Mouse (Mus musculus) heart, embryonic 14.5 days (tissue): ENCODE results near the gene Iqschfp. TPM values are rescaled to one million over a fixed set of nuclear protein-coding genes. Genes with fewer than 3 reads are reported as not detected.

Experiments used
- ATAC-seq: fragments of 200-750 bp; cut with Nextera tagmentation; 2 replicates; pipeline ENCODE4 v1.8.0; 2017; ENCODE audit warnings: low read depth, moderate TSS enrichment; ENCODE audit not compliant: insufficient number of reproducible peaks, insufficient read depth, low FRiP score
- H3K27ac ChIP-seq, 2 experiments: fragments of 200-500 bp in 1 of 2; fragments of 300-500 bp in 1 of 2; sonication (generic) in 1 of 2; replicated peaks in 1 of 2; 2 replicates each; pipeline ENCODE4 v1.5.1; 2012 to 2014; ENCODE audit warnings: low read depth in 2 of 2, low read length in 2 of 2, control low read depth in 1 of 2, mild to moderate bottlenecking in 1 of 2, mixed read lengths in 1 of 2; ENCODE audit not compliant: control insufficient read depth in 1 of 2, insufficient read depth in 1 of 2
- H3K27me3 ChIP-seq: fragments of 300-500 bp; sonication (generic); 2 replicates; pipeline ENCODE4 v1.6.1; 2014; ENCODE audit warnings: mild to moderate bottlenecking, low read length, control low read depth; ENCODE audit not compliant: control insufficient read depth, insufficient read depth
- H3K36me3 ChIP-seq: fragments of 300-500 bp; sonication (generic); 2 replicates; pipeline ENCODE4 v1.6.1; 2014; ENCODE audit warnings: mild to moderate bottlenecking, control low read depth, low read length, mixed read lengths; ENCODE audit not compliant: control insufficient read depth, insufficient read depth
- H3K4me1 ChIP-seq, 2 experiments: fragments of 200-500 bp in 1 of 2; fragments of 300-500 bp in 1 of 2; sonication (generic) in 1 of 2; 2 replicates each; pipeline ENCODE4 v1.6.1; 2012 to 2014; ENCODE audit warnings: low read length in 2 of 2, control low read depth in 1 of 2, mixed read lengths in 1 of 2; ENCODE audit not compliant: control insufficient read depth in 2 of 2, insufficient read depth in 2 of 2
- H3K4me2 ChIP-seq: fragments of 300-500 bp; sonication (generic); 2 replicates; pipeline ENCODE4 v1.6.1; 2014; ENCODE audit warnings: mild to moderate bottlenecking, low read length
- H3K4me3 ChIP-seq, 2 experiments: fragments of 200-500 bp in 1 of 2; fragments of 300-500 bp in 1 of 2; sonication (generic) in 1 of 2; 2 replicates each; pipeline ENCODE4 v1.5.1; 2012 to 2014; ENCODE audit warnings: low read length in 2 of 2, mild to moderate bottlenecking in 2 of 2, control low read depth in 1 of 2, low read depth in 1 of 2, moderate library complexity in 1 of 2; ENCODE audit not compliant: control insufficient read depth in 1 of 2, insufficient read depth in 1 of 2
- H3K9ac ChIP-seq: fragments of 300-500 bp; sonication (generic); 2 replicates; pipeline ENCODE4 v1.6.1; 2014; ENCODE audit warnings: mild to moderate bottlenecking, low read length
- H3K9me3 ChIP-seq: fragments of 300-500 bp; sonication (generic); 2 replicates; pipeline ENCODE4 v1.6.1; 2016; ENCODE audit warnings: low read length, control low read depth; ENCODE audit not compliant: control insufficient read depth
- whole genome bisulfite sequencing: fragments of 180-500 bp; shearing (Covaris S2); extraction: QIAGEN DNeasy Blood & Tissue Kit; methylation state at CpG from one replicate; pipeline ENCODE4 v1.1.7; 2014; 5-methylcytosine and 5-hydroxymethylcytosine counted together
- polyA plus RNA-seq: library from polyadenylated mRNA; unstranded; fragments of >200 nt; fragmentation: Nextera tagmentation; extraction: Ambion mirVana; gene quantifications from 2 replicates; pipeline ENCODE4 v1.2.1, GENCODE M21; 2014

Gene Iqschfp
- polyA plus RNA-seq, 1 experiment from 2014 or later: not detected

DNA sequence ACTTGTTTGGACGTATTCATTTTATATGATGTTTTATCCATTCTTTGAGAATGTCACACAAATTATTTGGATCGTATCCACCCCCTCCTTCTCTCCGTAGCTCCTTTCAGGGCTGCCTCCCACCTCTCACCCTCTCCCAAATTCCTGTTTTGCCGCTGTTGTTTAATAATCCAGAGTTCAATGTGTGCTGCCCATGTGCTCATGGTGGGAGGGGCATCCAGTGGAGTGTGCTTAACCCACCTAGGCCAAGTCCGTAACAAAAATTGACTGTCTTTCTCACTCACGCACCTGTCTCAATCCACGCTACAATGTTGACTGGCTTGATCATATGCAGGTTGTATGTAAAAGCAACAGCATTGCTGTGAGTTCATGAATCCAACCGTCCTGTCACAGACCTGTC is 715.3 kb downstream of the Iqschfp start:
- H3K4me3 ChIP-seq: no peak overlapping the region
- H3K9me3 ChIP-seq: no peaks in the 10 kb centered on the region
- peaks cover 12 to 22% of the 10 kb centered on the region in 2 experiments for H3K4me1 ChIP-seq
- no peak overlapping the region for H3K9ac ChIP-seq
- H3K27ac ChIP-seq: no peak overlapping the region
- peaks cover 5% of the 10 kb centered on the region; the same call in 1 of the 2 replicates for H3K36me3 ChIP-seq
- 95% methylated on average over 8 of the region's 8 CpGs for WGBS
- H3K4me2 ChIP-seq: no peak overlapping the region
- no peak for ATAC-seq
- H3K27me3 ChIP-seq: no peaks in the 10 kb centered on the region

- peaks cover 10 to 14% of the 10 kb centered on the region in 2 experiments for H3K4me1 ChIP-seq
Measured at GRCm38 (mm10) chr3:68608848-68609497, 716.9 kb downstream of the Iqschfp start.

DNA sequence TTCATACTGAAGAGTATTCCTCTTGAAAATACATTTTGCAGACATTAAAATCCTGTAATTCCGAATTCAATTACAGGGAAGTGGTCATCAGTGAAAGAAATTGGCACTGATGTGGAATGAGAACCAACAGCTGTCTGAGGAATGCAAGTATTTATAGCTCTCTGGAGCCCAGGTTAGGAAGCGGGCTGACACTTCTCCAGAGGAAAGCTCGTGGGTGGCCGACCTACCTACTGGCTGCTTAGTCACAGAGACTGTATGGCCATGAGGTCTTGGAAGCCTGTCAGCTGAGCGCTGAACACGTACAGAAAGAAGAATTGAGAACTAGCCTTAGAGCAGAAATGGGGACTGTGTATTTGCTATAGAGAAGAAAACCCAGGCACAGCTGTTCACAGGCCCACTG is 718.0 kb downstream of the Iqschfp start:
- no peaks in the 10 kb centered on the region for H3K9me3 ChIP-seq
- H3K9ac ChIP-seq: no peak overlapping the region
- peaks cover 5% of the 10 kb centered on the region; the same call in 1 of the 2 replicates for H3K36me3 ChIP-seq
- 28% methylated on average over 6 of the region's 6 CpGs for WGBS
- no peak for ATAC-seq
- peak overlapping the region; percentile 27 for H3K4me2 ChIP-seq
- H3K27ac ChIP-seq: 0 out of 4 replicates have a peak overlapping the region, but pooled peaks of 1 of the 2 experiments have one; percentile 16
- H3K4me1 ChIP-seq: peaks cover 10 to 14% of the 10 kb centered on the region in 2 experiments
- H3K4me3 ChIP-seq: no peak overlapping the region
- H3K27me3 ChIP-seq: no peaks in the 10 kb centered on the region

More at GRCm38 (mm10) chr3:68608848-68609497, 716.9 kb downstream of the Iqschfp start:
- no peak overlapping the region for H3K9ac ChIP-seq
- peaks cover 5% of the 10 kb centered on the region; the same call in 1 of the 2 replicates for H3K36me3 ChIP-seq
- no peak overlapping the region for H3K4me3 ChIP-seq
- H3K4me2 ChIP-seq: peak overlapping the region; percentile 12; the same call in 1 of the 2 replicates
- no peaks in the 10 kb centered on the region for H3K9me3 ChIP-seq
- no peaks in the 10 kb centered on the region for H3K27me3 ChIP-seq
- WGBS: 58% methylated on average over 19 of the region's 19 CpGs
- H3K27ac ChIP-seq: 0 out of 4 replicates have a peak overlapping the region, but pooled peaks of 1 of the 2 experiments have one; percentile 39
- no peak for ATAC-seq

DNA sequence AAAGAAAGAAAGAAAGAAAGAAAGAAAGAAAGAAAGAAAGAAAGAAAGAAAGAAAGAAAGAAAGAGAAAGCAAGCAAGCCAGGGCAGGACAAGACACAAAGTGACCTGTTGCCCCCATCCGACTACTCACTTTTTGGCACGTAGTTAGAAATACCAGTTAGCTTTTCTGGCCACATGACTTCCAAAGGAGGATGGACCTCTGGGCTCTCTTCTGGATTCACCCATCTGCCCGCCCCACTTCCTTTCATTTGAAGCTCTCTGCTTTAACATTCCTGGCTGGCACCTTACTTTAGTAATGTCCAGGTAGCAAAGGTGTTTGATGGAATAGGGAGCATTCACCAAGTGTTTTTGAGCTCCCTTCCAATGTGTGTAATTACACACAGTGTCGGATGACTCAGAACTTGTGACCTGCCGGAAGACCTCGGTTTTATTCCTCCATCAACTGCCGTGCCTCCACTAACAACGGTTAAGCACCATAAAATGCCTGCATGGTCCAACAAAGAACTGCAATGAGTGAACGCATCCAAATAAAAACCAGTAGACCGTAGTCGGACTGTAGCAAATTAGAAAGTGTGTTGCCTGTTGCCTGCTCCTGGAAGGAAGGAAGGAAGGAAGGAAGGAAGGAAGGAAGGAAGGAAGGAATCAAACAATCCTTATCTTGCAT is 718.7 kb downstream of the Iqschfp start:
- no peak for ATAC-seq
- Histone ChIP-seq H3K36me3 (peaks cover 5% of the 10 kb centered on the region; the same call in 1 of the 2 replicates), H3K4me3 (no peak overlapping the region), H3K27me3 (no peaks in the 10 kb centered on the region), H3K27ac (no peak overlapping the region), H3K9ac (no peak overlapping the region), H3K4me2 (no peak overlapping the region), H3K4me1 (peaks cover 10 to 14% of the 10 kb centered on the region in 2 experiments), H3K9me3 (no peaks in the 10 kb centered on the region)
- WGBS: 92% methylated on average over 11 of the region's 11 CpGs

DNA sequence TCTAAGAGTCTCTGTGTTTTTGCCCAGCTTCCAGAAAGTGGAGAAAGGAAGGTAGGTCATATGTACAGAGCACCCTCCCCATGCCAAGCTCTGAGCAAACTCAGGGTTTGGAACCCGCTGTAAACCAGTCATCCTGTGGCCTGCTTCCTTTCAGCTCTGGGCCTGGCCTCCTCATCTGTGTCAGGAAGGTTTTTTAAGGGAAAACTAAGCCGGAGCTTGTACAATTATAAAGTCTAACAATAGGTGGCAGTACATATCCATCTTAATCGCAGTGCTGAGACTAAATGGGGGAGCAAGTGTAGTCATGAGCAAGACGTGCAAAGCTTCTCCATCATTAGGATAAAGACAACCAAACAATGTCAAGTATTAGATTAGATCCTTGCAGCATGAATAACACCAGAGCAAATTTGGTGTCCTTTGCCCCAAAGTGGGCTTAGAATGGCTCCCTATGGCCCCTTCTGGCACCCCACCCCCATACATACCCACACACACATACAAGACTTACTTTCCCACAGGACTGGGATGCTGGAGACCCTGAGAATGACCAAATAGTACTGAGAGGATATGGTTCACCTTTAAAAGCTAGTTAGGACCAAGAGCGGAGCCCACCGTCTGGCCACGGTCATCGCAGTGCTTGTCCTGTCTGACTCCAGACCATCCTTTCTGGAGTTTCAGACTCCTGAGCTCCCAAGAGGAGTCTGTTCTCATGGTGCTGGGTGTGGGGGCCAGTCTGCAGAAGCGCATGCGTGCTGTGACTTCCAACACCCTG is 723.2 kb downstream of the Iqschfp start:
- Histone ChIP-seq H3K27ac (no peak overlapping the region), H3K4me3 (no peak overlapping the region), H3K4me2 (no peak overlapping the region), H3K9me3 (no peaks in the 10 kb centered on the region), H3K36me3 (peaks cover 26% of the 10 kb centered on the region), H3K9ac (no peak overlapping the region), H3K4me1 (peaks cover 3 to 4% of the 10 kb centered on the region in 2 experiments; a peak in 3 of 4 replicates), H3K27me3 (no peaks in the 10 kb centered on the region)
- ATAC-seq: no peak
- 72% methylated on average over 10 of the region's 10 CpGs for WGBS

DNA sequence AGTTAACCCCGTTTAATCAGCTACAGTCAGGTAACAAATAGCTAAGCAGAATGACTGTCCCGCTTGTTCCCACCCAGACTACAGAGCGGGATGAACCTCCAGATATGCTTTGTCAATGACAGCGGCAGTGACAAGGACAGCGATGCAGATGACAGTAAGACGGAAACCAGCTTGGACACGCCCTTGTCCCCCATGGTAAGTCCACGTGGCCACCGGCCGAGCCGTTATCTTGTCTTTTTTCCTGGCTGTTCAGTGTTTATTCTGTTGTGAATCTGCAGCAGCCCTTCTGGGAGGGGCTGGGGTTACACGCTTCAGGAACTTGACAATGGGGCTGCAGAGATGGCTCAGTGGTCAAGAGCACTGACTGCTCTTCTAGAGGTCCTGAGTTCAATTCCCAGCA is 724.3 kb downstream of the Iqschfp start:
- H3K27me3 ChIP-seq: no peaks in the 10 kb centered on the region
- no peak overlapping the region for H3K9ac ChIP-seq
- H3K9me3 ChIP-seq: no peaks in the 10 kb centered on the region
- 53% methylated on average over 12 of the region's 12 CpGs for WGBS
- H3K36me3 ChIP-seq: peaks cover 35% of the 10 kb centered on the region
- H3K4me3 ChIP-seq: no peak overlapping the region
- peaks cover 0 to 4% of the 10 kb centered on the region in 2 experiments; a peak in 1 of 4 replicates for H3K4me1 ChIP-seq
- no peak overlapping the region for H3K27ac ChIP-seq
- ATAC-seq: no peak
- H3K4me2 ChIP-seq: no peak overlapping the region

DNA sequence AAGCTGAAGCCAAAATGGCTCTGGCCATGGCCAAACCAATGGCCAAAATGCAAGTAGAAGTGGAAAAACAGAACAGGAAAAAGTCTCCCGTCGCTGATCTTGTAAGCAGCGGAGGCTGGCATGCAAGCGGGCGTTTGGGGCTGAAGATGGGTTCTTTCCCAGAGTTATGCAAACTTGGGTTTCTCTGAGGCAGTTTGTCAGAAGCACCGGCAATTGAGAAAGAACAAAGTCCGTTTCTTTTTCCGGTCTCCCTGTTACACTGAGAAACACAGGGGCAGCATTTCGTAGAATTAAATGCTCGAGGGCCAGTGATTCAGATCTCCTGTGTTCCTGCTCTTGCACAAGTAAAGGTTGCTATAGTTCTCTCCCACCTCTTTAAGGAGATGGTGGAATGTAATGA is 725.7 kb downstream of the Iqschfp start:
- ATAC-seq: no peak

More for the DNA sequence above, 725.7 kb downstream of the Iqschfp start:
- H3K9me3 ChIP-seq: no peaks in the 10 kb centered on the region
- peaks cover 0 to 4% of the 10 kb centered on the region in 2 experiments; a peak in 2 of 4 replicates for H3K4me1 ChIP-seq
- no peak overlapping the region for H3K4me3 ChIP-seq
- peaks cover 48% of the 10 kb centered on the region for H3K36me3 ChIP-seq
- H3K27ac ChIP-seq: no peak overlapping the region
- H3K27me3 ChIP-seq: no peaks in the 10 kb centered on the region
- no peak overlapping the region for H3K9ac ChIP-seq
- 93% methylated on average over 10 of the region's 10 CpGs for WGBS
- no peak overlapping the region for H3K4me2 ChIP-seq
